Mouse (Mus musculus) kidney, postnatal 0 days (tissue): ENCODE results near the gene Gimap9. TPM values are rescaled to one million over a fixed set of nuclear protein-coding genes. Genes with fewer than 3 reads are reported as not detected.

Source experiments
- ATAC-seq: fragments of 200-750 bp; cut with Nextera tagmentation; replicated peaks from 2 replicates; pipeline ENCODE4 v1.8.0; 2017; ENCODE audit warnings: low read depth, moderate number of reproducible peaks, moderate TSS enrichment, moderate library complexity; ENCODE audit not compliant: low FRiP score
- DNase-seq: peaks from one replicate; pipeline ENCODE4 v3.0.0-alpha.2; 2016; ENCODE audit warnings: low spot score
- H3K27ac ChIP-seq: fragments of 300-500 bp; sonication (generic); 2 replicates; pipeline ENCODE4 v1.5.1; 2014; ENCODE audit warnings: mild to moderate bottlenecking
- H3K27me3 ChIP-seq: fragments of 300-500 bp; sonication (generic); 2 replicates; pipeline ENCODE4 v1.6.1; 2014; ENCODE audit warnings: low read length, mixed read lengths; ENCODE audit not compliant: insufficient read depth
- H3K36me3 ChIP-seq: fragments of 300-500 bp; sonication (generic); 2 replicates; pipeline ENCODE4 v1.6.1; 2014; ENCODE audit warnings: low read length, mixed read lengths; ENCODE audit not compliant: insufficient read depth
- H3K4me1 ChIP-seq: fragments of 300-500 bp; sonication (generic); replicated peaks from 2 replicates; pipeline ENCODE4 v1.6.1; 2014; ENCODE audit warnings: antibody characterized with exemption, low read length, mixed read lengths; ENCODE audit not compliant: insufficient read depth
- H3K4me2 ChIP-seq: fragments of 300-500 bp; sonication (generic); 2 replicates; pipeline ENCODE4 v1.6.1; 2014; ENCODE audit warnings: mild to moderate bottlenecking, low read length, moderate library complexity, mixed read lengths
- H3K4me3 ChIP-seq: fragments of 300-500 bp; sonication (generic); replicated peaks from 2 replicates; pipeline ENCODE4 v1.5.1; 2014; ENCODE audit warnings: low read depth, low read length
- H3K9ac ChIP-seq: fragments of 300-500 bp; sonication (generic); 2 replicates; pipeline ENCODE4 v1.6.1; 2014; ENCODE audit warnings: low read depth, low read length
- H3K9me3 ChIP-seq: fragments of 300-500 bp; sonication (generic); replicated peaks from 2 replicates; pipeline ENCODE4 v1.6.1; 2016; ENCODE audit warnings: low read length, inconsistent platforms, mixed read lengths
- CTCF ChIP-seq: IDR thresholded peaks from 2 replicates; pipeline ENCODE4 v1.5.1; 2016; ENCODE audit warnings: antibody characterized with exemption, low read depth, mild to moderate bottlenecking, moderate library complexity
- WGBS: fragments of 180-500 bp; shearing (Covaris S2); extraction: QIAGEN DNeasy Blood & Tissue Kit; methylation state at CpG from one replicate; pipeline ENCODE4 v1.1.7; 2014; 5-methylcytosine and 5-hydroxymethylcytosine counted together
- polyA plus RNA-seq: library from polyadenylated mRNA; unstranded; fragments of >200 nt; fragmentation: Nextera tagmentation; extraction: Ambion mirVana; gene quantifications from 2 replicates; pipeline ENCODE4 v1.2.1, GENCODE M21; 2015

Gene Gimap9
- polyA plus RNA-seq, 1 experiment from 2014 or later = 15.2 TPM

GRCm38 (mm10) chr6:48668022-48668421 lies 7.9 kb upstream of the Gimap9 start:
- no peak overlapping the region for H3K4me2 ChIP-seq
- DNase-seq (no peak), ATAC-seq (no peak)
- no peaks in the 10 kb centered on the region for H3K36me3 ChIP-seq
- H3K27me3 ChIP-seq = no peaks in the 10 kb centered on the region
- no peak overlapping the region for H3K4me3 ChIP-seq
- H3K9me3 ChIP-seq = no peaks in the 10 kb centered on the region
- TF ChIP-seq CTCF = no peak
- no peak overlapping the region for H3K9ac ChIP-seq
- no peak overlapping the region for H3K27ac ChIP-seq
- no peaks in the 10 kb centered on the region; the same call in 1 of the 2 replicates for H3K4me1 ChIP-seq

- Histone ChIP-seq H3K9ac (no peak overlapping the region), H3K4me3 (no peak overlapping the region), H3K27ac (no peak overlapping the region), H3K4me1 (no peaks in the 10 kb centered on the region; the same call in 1 of the 2 replicates), H3K4me2 (no peak overlapping the region), H3K36me3 (no peaks in the 10 kb centered on the region), H3K9me3 (no peaks in the 10 kb centered on the region), H3K27me3 (no peaks in the 10 kb centered on the region)
- no peak for DNase-seq
- WGBS = 68% methylated on average over 2 of the region's 2 CpGs
- TF ChIP-seq CTCF = no peak
- ATAC-seq = no peak
Observed at GRCm38 (mm10) chr6:48669446-48669969, 6.4 kb upstream of the Gimap9 start.

- Histone ChIP-seq H3K4me3 (no peak overlapping the region), H3K27ac (no peak overlapping the region), H3K36me3 (no peaks in the 10 kb centered on the region), H3K27me3 (no peaks in the 10 kb centered on the region), H3K9ac (no peak overlapping the region), H3K4me1 (0 out of 2 replicates have a peak, but pooled peaks cover 7% of the 10 kb centered on the region), H3K4me2 (no peak overlapping the region), H3K9me3 (no peaks in the 10 kb centered on the region)
- 95% methylated on average over 9 of the region's 9 CpGs for WGBS
- no peak for ATAC-seq
- DNase-seq = no peak
- no peak for TF ChIP-seq CTCF
Observed at GRCm38 (mm10) chr6:48674291-48675058, 1.5 kb upstream of the Gimap9 start.

- Histone ChIP-seq H3K27ac (peak overlapping the region; percentile 21; the same call in 1 of the 2 replicates), H3K9me3 (no peaks in the 10 kb centered on the region)
- ATAC-seq = no peak
Observed at GRCm38 (mm10) chr6:48675400-48675930, 464 bp upstream of the Gimap9 start.

GRCm38 (mm10) chr6:48676860-48677415 lies 1.0 kb downstream of the Gimap9 start:
- Histone ChIP-seq H3K27me3 (no peaks in the 10 kb centered on the region), H3K27ac (no peak overlapping the region), H3K4me3 (no peak overlapping the region), H3K36me3 (no peaks in the 10 kb centered on the region), H3K9ac (no peak overlapping the region), H3K4me1 (0 out of 2 replicates have a peak, but pooled peaks cover 7% of the 10 kb centered on the region), H3K9me3 (no peaks in the 10 kb centered on the region), H3K4me2 (peak overlapping the region; percentile 53; the same call in 1 of the 2 replicates)
- DNase-seq (no peak), ATAC-seq (no peak)
- WGBS = 78% methylated on average over 5 of the region's 5 CpGs
- no peak for TF ChIP-seq CTCF

More at GRCm38 (mm10) chr6:48675400-48675930, 464 bp upstream of the Gimap9 start:
- TF ChIP-seq CTCF = no peak
- H3K36me3 ChIP-seq = no peaks in the 10 kb centered on the region
- H3K4me1 ChIP-seq = 0 out of 2 replicates have a peak, but pooled peaks cover 7% of the 10 kb centered on the region
- 0 out of 2 replicates have a peak overlapping the region, but pooled peaks have one; percentile 5 for H3K9ac ChIP-seq
- no peaks in the 10 kb centered on the region for H3K27me3 ChIP-seq
- peak overlapping the region; percentile 29 for H3K4me3 ChIP-seq
- no peak for DNase-seq
- 56% methylated on average over 10 of the region's 10 CpGs for WGBS
- H3K4me2 ChIP-seq = peak overlapping the region; percentile 53
